Mouse (Mus musculus) midbrain, postnatal 0 days (tissue): Measurements from ENCODE around the gene Smyd1. TPM values are rescaled to one million over a fixed set of nuclear protein-coding genes. Genes with fewer than 3 reads are reported as not detected.

Experiments
- ATAC-seq: fragments of 200-750 bp; cut with Nextera tagmentation; 2 replicates; pipeline ENCODE4 v1.8.0; 2017; ENCODE audit warnings: moderate number of reproducible peaks, mild to moderate bottlenecking, moderate TSS enrichment, moderate library complexity; ENCODE audit not compliant: low FRiP score
- DNase-seq: peaks from one replicate; pipeline ENCODE4 v3.0.0-alpha.2; 2015; ENCODE audit warnings: low spot score
- H3K27ac ChIP-seq: fragments of 300-500 bp; sonication (generic); 2 replicates; pipeline ENCODE4 v1.5.1; 2014; ENCODE audit warnings: low read depth, mild to moderate bottlenecking, low read length, mixed read lengths
- H3K27me3 ChIP-seq: fragments of 300-500 bp; sonication (generic); 2 replicates; pipeline ENCODE4 v1.6.1; 2014; ENCODE audit warnings: low read length, control low read depth, mixed read lengths; ENCODE audit not compliant: insufficient read depth
- H3K36me3 ChIP-seq: fragments of 300-500 bp; sonication (generic); 2 replicates; pipeline ENCODE4 v1.6.1; 2014; ENCODE audit warnings: low read length, control low read depth, mixed read lengths; ENCODE audit not compliant: insufficient read depth
- H3K4me1 ChIP-seq: fragments of 300-500 bp; sonication (generic); 2 replicates; pipeline ENCODE4 v1.6.1; 2014; ENCODE audit warnings: mild to moderate bottlenecking, control low read depth, antibody characterized with exemption, low read length, mixed read lengths; ENCODE audit not compliant: insufficient read depth
- H3K4me2 ChIP-seq: fragments of 300-500 bp; sonication (generic); 2 replicates; pipeline ENCODE4 v1.6.1; 2014; ENCODE audit warnings: low read depth, mild to moderate bottlenecking, low read length, mixed read lengths; ENCODE audit not compliant: poor library complexity, severe bottlenecking
- H3K4me3 ChIP-seq: fragments of 300-500 bp; sonication (generic); 2 replicates; pipeline ENCODE4 v1.5.1; 2014; ENCODE audit warnings: low read depth, mild to moderate bottlenecking, low read length, moderate library complexity
- H3K9ac ChIP-seq: fragments of 300-500 bp; sonication (generic); replicated peaks from 2 replicates; pipeline ENCODE4 v1.6.1; 2014; ENCODE audit warnings: mild to moderate bottlenecking, low read length, moderate library complexity, mixed read lengths; ENCODE audit not compliant: poor library complexity, severe bottlenecking
- H3K9me3 ChIP-seq: fragments of 300-500 bp; sonication (generic); 2 replicates; pipeline ENCODE4 v1.6.1; 2016; ENCODE audit warnings: low read length, control low read depth
- CTCF ChIP-seq: IDR thresholded peaks from 2 replicates; pipeline ENCODE4 v1.5.1; 2016; ENCODE audit warnings: antibody characterized with exemption, mild to moderate bottlenecking
- WGBS: fragments of 180-500 bp; shearing (Covaris S2); extraction: QIAGEN DNeasy Blood & Tissue Kit; methylation state at CpG from one replicate; pipeline ENCODE4 v1.1.7; 2014; 5-methylcytosine and 5-hydroxymethylcytosine counted together
- polyA plus RNA-seq: library from polyadenylated mRNA; unstranded; fragments of >200 nt; fragmentation: Nextera tagmentation; extraction: Ambion mirVana; gene quantifications from 2 replicates; pipeline ENCODE4 v1.2.1, GENCODE M21; 2015
- total RNA-seq: library from RNA; depleted of rRNA; stranded (reverse); fragments of >200 nt; gene quantifications from 2 replicates; pipeline ENCODE4 v1.2.3, GENCODE M21; 2014

The Smyd1 gene
- total and polyA plus RNA-seq, 2 experiments from 2014 or later: 0.30 to 1.3 TPM

GRCm38 (mm10) chr6:71242811-71243210, 79.2 kb downstream of the Smyd1 start:
- no peaks in the 10 kb centered on the region for H3K27me3 ChIP-seq
- ATAC-seq (no peak), DNase-seq (no peak)
- TF ChIP-seq CTCF: no peak
- no peaks in the 10 kb centered on the region for H3K4me1 ChIP-seq
- H3K9ac ChIP-seq: no peak overlapping the region
- no peak overlapping the region for H3K4me3 ChIP-seq
- no peak overlapping the region for H3K4me2 ChIP-seq
- no peak overlapping the region for H3K27ac ChIP-seq
- 96% methylated on average over 1 of the region's 1 CpGs for WGBS
- no peaks in the 10 kb centered on the region for H3K36me3 ChIP-seq
- no peaks in the 10 kb centered on the region; the same call in 1 of the 2 replicates for H3K9me3 ChIP-seq

GRCm38 (mm10) chr6:71240831-71241230, 81.2 kb downstream of the Smyd1 start:
- 89% methylated on average over 7 of the region's 7 CpGs for WGBS
- H3K4me3 ChIP-seq: no peak overlapping the region
- H3K9ac ChIP-seq: no peak overlapping the region
- no peaks in the 10 kb centered on the region; the same call in 1 of the 2 replicates for H3K9me3 ChIP-seq
- ATAC-seq (no peak), DNase-seq (no peak)
- no peak overlapping the region for H3K27ac ChIP-seq
- no peak overlapping the region for H3K4me2 ChIP-seq
- H3K4me1 ChIP-seq: no peaks in the 10 kb centered on the region
- TF ChIP-seq CTCF: no peak
- H3K36me3 ChIP-seq: no peaks in the 10 kb centered on the region
- no peaks in the 10 kb centered on the region for H3K27me3 ChIP-seq

GRCm38 (mm10) chr6:71239069-71239750, 82.8 kb downstream of the Smyd1 start:
- Histone ChIP-seq H3K9ac (no peak overlapping the region), H3K27ac (no peak overlapping the region), H3K36me3 (no peaks in the 10 kb centered on the region), H3K4me1 (no peaks in the 10 kb centered on the region), H3K4me3 (no peak overlapping the region), H3K27me3 (no peaks in the 10 kb centered on the region), H3K4me2 (no peak overlapping the region), H3K9me3 (no peaks in the 10 kb centered on the region; the same call in 1 of the 2 replicates)
- no peak for TF ChIP-seq CTCF
- 94% methylated on average over 26 of the region's 26 CpGs for WGBS
- DNase-seq: peak; percentile 5
- no peak for ATAC-seq

- no peaks in the 10 kb centered on the region for H3K27me3 ChIP-seq
- WGBS: 90% methylated on average over 6 of the region's 6 CpGs
- TF ChIP-seq CTCF: no peak
- H3K4me3 ChIP-seq: no peak overlapping the region
- H3K9ac ChIP-seq: no peak overlapping the region
- H3K36me3 ChIP-seq: no peaks in the 10 kb centered on the region
- H3K27ac ChIP-seq: no peak overlapping the region
- no peaks in the 10 kb centered on the region for H3K4me1 ChIP-seq
- no peak overlapping the region for H3K4me2 ChIP-seq
- no peak for DNase-seq
- ATAC-seq: no peak
- no peaks in the 10 kb centered on the region; the same call in 1 of the 2 replicates for H3K9me3 ChIP-seq
Measured at GRCm38 (mm10) chr6:71237031-71237431, 85.0 kb downstream of the Smyd1 start.

- H3K4me2 ChIP-seq: no peak overlapping the region
- H3K9ac ChIP-seq: no peak overlapping the region
- ATAC-seq (no peak), DNase-seq (no peak)
- H3K27ac ChIP-seq: no peak overlapping the region
- 91% methylated on average over 6 of the region's 6 CpGs for WGBS
- TF ChIP-seq CTCF: no peak
- H3K4me1 ChIP-seq: no peaks in the 10 kb centered on the region
- no peaks in the 10 kb centered on the region for H3K36me3 ChIP-seq
- no peaks in the 10 kb centered on the region; the same call in 1 of the 2 replicates for H3K9me3 ChIP-seq
- no peaks in the 10 kb centered on the region for H3K27me3 ChIP-seq
- H3K4me3 ChIP-seq: no peak overlapping the region
Measured at GRCm38 (mm10) chr6:71236506-71236905, 85.5 kb downstream of the Smyd1 start.

- ATAC-seq (no peak), DNase-seq (no peak)
- WGBS: 69% methylated on average over 3 of the region's 3 CpGs
- Histone ChIP-seq H3K9me3 (no peaks in the 10 kb centered on the region; the same call in 1 of the 2 replicates), H3K9ac (no peak overlapping the region), H3K36me3 (no peaks in the 10 kb centered on the region), H3K4me1 (no peaks in the 10 kb centered on the region), H3K27me3 (no peaks in the 10 kb centered on the region), H3K4me2 (no peak overlapping the region), H3K27ac (no peak overlapping the region), H3K4me3 (no peak overlapping the region)
- TF ChIP-seq CTCF: no peak
Measured at GRCm38 (mm10) chr6:71235944-71236343, 86.1 kb downstream of the Smyd1 start.
